Mouse (Mus musculus) monocyte, adult 5-6 weeks (primary cell): ENCODE data around the gene Irf2bp2. TPM values are rescaled to one million over a fixed set of nuclear protein-coding genes. Genes with fewer than 3 reads are reported as not detected.

Experiments
- ATAC-seq: fragments of 153-309, 156-312 bp; replicated peaks from 2 replicates; pipeline ENCODE4 v1.8.0; 2017; ENCODE audit warnings: mild to moderate bottlenecking; ENCODE audit not compliant: low TSS enrichment, insufficient number of reproducible peaks, severe bottlenecking, poor library complexity, low FRiP score
- total RNA-seq: library from RNA; stranded (forward); fragments of 200-1000, 200-491, 200-594 nt; gene quantifications from 3 replicates; pipeline ENCODE4 v1.2.3, GENCODE M21; 2017

Irf2bp2 gene
- total RNA-seq, 1 experiment from 2014 or later, result 48.5 TPM

GRCm38 (mm10) chr8:126589507-126590023 is 4.2 kb downstream of the Irf2bp2 start:
- ATAC-seq, result no peak

DNA sequence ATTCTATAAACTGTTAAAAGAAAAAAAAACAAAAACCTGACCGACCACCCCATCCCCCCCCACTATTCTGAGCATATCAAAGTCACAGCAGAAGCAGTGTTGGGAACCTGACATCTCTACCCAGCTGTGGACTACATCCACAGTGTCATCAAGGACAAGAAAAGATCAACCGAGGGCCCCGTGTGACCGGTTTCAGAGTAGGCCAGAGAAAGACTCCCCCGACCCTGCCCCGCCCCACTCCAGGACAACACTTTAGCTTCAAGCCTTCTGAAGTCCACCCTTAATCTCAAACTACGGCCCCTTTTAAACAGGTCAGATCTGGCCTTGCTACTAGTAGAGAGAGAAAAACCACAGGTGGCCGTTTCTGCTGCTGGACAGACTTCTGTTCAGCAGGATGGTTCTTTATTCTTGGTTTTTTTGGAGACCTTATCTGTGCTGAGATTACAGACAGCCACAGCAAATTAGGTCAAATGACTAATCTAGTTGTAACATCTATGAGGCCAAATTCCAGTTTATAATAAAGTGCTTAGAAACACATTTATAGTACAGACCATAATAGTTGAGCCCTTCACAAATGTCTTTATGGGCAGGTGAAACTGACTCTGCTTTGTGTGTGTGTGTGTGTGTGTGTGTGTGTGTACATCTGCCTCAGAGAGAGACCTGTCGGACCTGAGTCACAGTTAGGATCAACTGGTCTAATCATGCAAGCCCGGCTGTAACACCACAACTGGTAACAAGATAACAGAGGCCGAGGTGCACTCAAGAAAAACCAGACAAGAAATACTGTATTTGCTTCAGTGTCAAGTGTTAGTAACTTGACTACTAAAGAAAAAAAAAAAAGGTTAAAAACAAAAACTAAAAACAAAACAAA is 4.9 kb downstream of the Irf2bp2 start:
- no peak for ATAC-seq

DNA sequence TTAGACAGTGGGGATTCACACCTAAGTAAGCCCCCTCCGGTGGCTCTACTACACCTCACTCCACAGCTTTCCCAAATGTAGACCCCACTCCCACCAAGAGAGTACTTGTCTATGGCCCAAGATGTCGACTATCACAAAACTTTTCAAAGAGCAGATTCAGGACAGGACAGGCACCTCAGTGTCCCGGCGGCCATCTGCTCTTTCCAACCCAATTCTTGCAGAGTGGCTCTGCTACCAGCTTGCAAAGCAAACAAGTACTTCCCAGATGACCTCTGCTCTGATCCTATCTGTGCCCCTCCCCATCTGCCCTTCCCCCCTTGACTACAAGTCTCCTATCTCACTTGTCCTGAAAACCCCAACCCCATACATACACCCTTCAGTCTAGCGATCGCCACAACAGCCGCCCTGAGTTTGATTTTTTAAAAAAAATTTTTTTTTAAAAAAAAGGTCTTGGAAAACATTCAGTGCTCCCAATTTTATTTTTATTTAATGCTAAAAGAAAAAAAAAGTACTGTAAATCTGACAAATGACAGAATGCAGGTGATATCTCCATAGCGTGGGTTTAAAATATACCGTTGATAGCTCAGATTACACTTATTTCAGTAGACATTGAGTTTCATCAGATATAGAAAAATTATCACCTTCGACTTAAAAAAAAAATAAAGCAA is 5.8 kb downstream of the Irf2bp2 start:
- no peak for ATAC-seq

GRCm38 (mm10) chr8:126586599-126587577 is 6.9 kb downstream of the Irf2bp2 start:
- ATAC-seq, result no peak

DNA sequence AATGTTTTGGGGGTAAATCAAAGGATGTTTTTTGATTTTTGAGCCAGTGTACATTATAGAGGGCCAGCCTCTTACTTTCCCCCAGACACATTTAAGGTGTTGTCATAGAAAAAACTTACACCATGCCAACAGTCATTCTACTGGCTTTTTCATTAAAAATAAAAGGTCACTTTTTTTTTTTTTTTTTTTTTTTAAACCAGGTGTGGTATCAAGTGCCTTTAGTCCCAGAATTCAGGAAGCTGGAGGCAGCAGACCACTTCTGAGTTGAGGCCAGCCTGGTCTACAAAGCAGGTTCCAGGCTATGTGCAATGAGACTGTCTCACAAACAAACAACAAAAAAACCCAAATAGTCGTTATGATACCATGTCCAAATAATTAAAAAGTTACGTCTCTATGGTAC is 7.7 kb downstream of the Irf2bp2 start:
- ATAC-seq, result no peak

DNA sequence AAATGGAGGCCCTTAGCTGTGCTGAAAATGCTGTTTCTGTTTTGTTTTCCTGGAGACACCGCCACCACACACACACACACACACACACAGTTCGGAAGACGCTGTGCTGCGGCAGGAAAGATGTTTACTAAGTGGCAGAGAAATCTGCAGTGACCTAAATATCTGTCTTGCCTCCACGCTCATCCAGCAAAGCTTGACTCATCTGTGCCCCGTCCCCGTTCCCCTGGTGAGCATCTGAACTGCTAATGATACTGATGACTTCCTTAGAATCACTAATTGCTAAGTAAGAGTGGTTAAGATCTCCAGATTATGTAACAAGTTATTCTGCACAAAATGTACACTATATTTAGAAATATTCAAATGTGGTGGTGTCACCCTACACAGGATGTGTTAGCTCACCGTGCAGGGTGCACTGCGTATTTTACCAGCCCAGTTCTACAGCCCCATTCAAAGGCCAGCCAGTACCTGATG is 8.2 kb downstream of the Irf2bp2 start:
- ATAC-seq, result peak; percentile 38

DNA sequence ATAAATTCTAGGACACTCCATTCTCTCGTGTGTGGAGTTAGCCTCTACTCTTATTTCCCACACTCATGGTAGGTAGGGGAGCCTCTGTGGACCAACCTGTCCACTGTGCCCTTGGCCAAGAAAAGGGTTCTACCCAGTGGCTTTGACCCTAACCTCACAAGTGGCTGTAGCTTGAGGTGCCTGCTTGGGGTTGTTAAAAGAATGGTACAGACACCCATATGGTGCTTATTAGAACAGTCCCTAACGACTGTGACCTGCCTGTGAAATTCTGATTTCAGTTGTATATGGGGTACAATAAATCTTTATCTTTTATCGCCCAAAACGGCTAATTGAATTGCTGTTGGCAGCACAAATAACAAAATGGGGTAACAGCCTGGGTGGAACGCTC is 8.9 kb downstream of the Irf2bp2 start:
- ATAC-seq, result no peak

- peak; percentile 57 for ATAC-seq
Measured at GRCm38 (mm10) chr8:126583971-126584843, 9.6 kb downstream of the Irf2bp2 start.

- ATAC-seq, result no peak
Measured at GRCm38 (mm10) chr8:126583534-126583933, 10.3 kb downstream of the Irf2bp2 start.

DNA sequence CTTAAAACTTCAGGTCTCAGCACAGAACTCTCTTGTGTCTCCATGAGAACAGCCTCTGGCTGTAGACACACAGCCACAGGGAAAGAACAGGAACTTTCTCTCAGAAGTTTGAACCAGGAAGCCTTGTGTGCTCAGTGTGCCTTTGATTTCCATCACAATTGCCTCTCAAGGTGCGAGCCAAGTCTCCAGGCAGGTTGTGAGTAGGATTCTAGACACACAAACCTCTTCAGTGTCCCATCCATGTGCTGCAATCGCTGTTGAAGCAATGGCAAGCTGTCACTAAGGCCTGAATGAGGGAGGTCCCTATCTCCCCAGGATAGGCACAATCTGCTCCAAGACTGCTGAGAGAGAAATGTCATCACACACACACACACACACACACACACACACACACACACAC is 10.8 kb downstream of the Irf2bp2 start:
- ATAC-seq, result no peak

- peak; percentile 25; the same call in 1 of the 2 replicates for ATAC-seq
Measured at GRCm38 (mm10) chr8:126582509-126582908, 11.3 kb downstream of the Irf2bp2 start.

DNA sequence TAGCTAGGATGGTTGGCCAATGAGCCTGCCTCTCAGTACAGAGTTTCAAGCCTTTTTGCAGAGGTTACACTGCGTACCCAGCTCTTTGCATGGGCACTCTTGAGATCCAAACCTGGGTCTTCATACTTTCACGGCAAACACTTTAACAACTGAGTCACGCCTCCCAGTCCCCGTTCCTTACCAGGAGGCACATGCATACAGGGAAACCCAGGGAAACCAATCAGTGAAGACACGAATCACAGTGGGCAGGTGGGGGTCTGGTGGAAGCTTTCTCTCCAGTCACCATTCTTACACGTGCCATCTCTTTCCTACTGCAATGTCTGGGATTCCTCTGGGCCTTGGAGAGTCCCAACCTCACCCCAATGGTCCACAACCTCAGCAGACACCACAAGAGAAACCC is 12.1 kb downstream of the Irf2bp2 start:
- ATAC-seq, result no peak

DNA sequence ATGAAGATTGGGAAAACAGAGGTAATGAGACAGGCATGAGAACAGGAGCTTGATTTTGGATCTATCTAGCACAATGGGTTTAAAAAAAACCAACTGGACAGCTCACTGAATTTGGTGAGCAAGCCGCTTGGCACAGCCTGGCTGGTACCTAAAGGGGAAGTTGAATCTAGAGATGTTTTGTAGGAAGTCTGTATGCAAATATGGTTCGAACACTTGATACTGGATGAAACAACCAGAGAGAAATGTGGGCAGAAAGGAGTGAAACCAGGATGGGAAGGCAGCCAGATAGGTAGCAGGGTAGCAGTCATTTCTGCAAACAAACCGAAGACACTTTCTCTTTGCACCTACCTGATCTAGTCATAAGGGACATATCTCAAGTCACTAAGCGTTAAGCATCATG is 13.0 kb downstream of the Irf2bp2 start:
- no peak for ATAC-seq

DNA sequence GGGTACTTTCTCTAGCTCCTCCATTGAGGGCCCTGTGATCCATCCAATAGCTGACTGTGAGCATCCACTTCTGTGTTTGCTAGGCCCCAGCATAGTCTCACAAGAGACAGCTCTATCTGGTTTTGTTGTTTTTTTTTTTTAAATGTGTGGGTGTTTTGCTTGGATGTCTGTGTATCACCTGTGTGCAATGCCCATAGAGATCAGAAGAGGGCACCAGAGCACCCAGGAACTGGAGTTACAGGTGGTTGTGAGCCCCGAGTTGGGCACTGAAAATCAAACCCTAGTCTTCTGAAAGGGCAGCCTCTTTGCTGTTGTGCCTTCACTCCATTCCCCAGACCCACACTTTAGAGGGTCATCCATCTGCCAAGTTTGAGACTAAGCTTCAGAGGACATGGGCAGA is 13.7 kb downstream of the Irf2bp2 start:
- ATAC-seq, result no peak

GRCm38 (mm10) chr8:126578641-126579040 is 15.1 kb downstream of the Irf2bp2 start:
- no peak for ATAC-seq

GRCm38 (mm10) chr8:126576919-126577318 is 16.9 kb downstream of the Irf2bp2 start:
- no peak for ATAC-seq

DNA sequence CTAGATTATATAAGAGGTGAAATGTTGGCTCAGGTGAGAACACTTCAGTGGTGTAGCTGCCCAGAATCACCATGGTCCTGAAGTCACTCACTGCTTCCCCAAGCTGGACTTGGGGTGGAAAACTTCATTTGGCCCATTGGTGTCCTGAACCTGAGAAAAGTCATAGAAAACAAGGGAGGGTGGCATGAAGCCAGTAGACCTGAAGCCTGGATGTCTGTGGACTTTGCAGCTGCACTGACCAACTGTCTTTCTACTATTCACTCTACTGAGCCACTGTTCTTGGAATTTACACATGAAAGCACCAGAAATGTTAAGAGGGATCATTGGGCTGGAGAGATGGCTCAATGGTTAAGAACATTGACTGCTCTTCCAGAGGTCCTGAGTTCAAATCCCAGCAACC is 17.7 kb downstream of the Irf2bp2 start:
- no peak for ATAC-seq
